Mouse (Mus musculus) liver, embryonic 14.5 days (tissue): ENCODE data around the gene Stim1. TPM values are rescaled to one million over a fixed set of nuclear protein-coding genes. Genes with fewer than 3 reads are reported as not detected.

Source experiments
- ATAC-seq: fragments of 200-750 bp; cut with Nextera tagmentation; 2 replicates; pipeline ENCODE4 v1.8.0; 2017; ENCODE audit warnings: moderate number of reproducible peaks, mild to moderate bottlenecking, moderate library complexity; ENCODE audit not compliant: insufficient read depth
- DNase-seq, 3 experiments: peaks; one replicate each; pipeline ENCODE4 v3.0.0-alpha.2; 2012 to 2013; ENCODE audit warnings: low read depth in 3 of 3, low spot score in 3 of 3
- H3K27ac ChIP-seq: fragments of 300-500 bp; sonication (generic); 2 replicates; pipeline ENCODE4 v1.5.1; 2014; ENCODE audit warnings: moderate library complexity, mild to moderate bottlenecking, control low read depth, inconsistent platforms
- H3K27me3 ChIP-seq: fragments of 300-500 bp; sonication (generic); 2 replicates; pipeline ENCODE4 v1.6.1; 2014; ENCODE audit warnings: mild to moderate bottlenecking, low read length, moderate library complexity; ENCODE audit not compliant: control insufficient read depth, insufficient read depth
- H3K36me3 ChIP-seq: fragments of 300-500 bp; sonication (generic); replicated peaks from 2 replicates; pipeline ENCODE4 v1.6.1; 2014; ENCODE audit warnings: low read depth; ENCODE audit not compliant: control insufficient read depth, insufficient read depth
- H3K4me1 ChIP-seq, 2 experiments: fragments of 200-500 bp in 1 of 2; fragments of 300-500 bp in 1 of 2; sonication (generic) in 1 of 2; replicated peaks; 2 replicates each; pipeline ENCODE4 v1.6.1; 2012 to 2014; ENCODE audit warnings: antibody characterized with exemption in 1 of 2, inconsistent platforms in 1 of 2, low read length in 1 of 2; ENCODE audit not compliant: control insufficient read depth in 2 of 2, insufficient read depth in 2 of 2
- H3K4me2 ChIP-seq: fragments of 300-500 bp; sonication (generic); 2 replicates; pipeline ENCODE4 v1.6.1; 2014; ENCODE audit warnings: low read depth, mild to moderate bottlenecking, control low read depth, moderate library complexity
- H3K4me3 ChIP-seq, 2 experiments: fragments of 200-500 bp in 1 of 2; fragments of 300-500 bp in 1 of 2; sonication (generic) in 1 of 2; 2 replicates each; pipeline ENCODE4 v1.5.1; 2012 to 2014; ENCODE audit warnings: low read depth in 2 of 2, low read length in 2 of 2, mild to moderate bottlenecking in 2 of 2, control low read depth in 1 of 2, inconsistent platforms in 1 of 2, moderate library complexity in 1 of 2; ENCODE audit not compliant: insufficient read depth in 1 of 2
- H3K9ac ChIP-seq: fragments of 300-500 bp; sonication (generic); replicated peaks from 2 replicates; pipeline ENCODE4 v1.6.1; 2014; ENCODE audit warnings: mild to moderate bottlenecking, control low read depth, moderate library complexity
- H3K9me3 ChIP-seq: fragments of 300-500 bp; sonication (generic); 2 replicates; pipeline ENCODE4 v1.6.1; 2016; ENCODE audit warnings: low read length, mixed read lengths; ENCODE audit not compliant: control insufficient read depth
- CTCF ChIP-seq: IDR thresholded peaks from 2 replicates; pipeline ENCODE4 v1.5.1; 2016; ENCODE audit warnings: antibody characterized with exemption, low read depth, control low read depth
- EP300 ChIP-seq: IDR thresholded peaks from 2 replicates; pipeline ENCODE4 v1.6.1; 2016; ENCODE audit warnings: antibody characterized with exemption, low read depth
- WGBS: fragments of 180-500 bp; shearing (Covaris S2); extraction: QIAGEN DNeasy Blood & Tissue Kit; methylation state at CpG from one replicate; pipeline ENCODE4 v1.1.7; 2014; ENCODE audit not compliant: insufficient replicate concordance; 5-methylcytosine and 5-hydroxymethylcytosine counted together
- polyA plus RNA-seq, 2 experiments: library from polyadenylated mRNA; depleted of rRNA in 1 of 2; stranded (reverse) in 1 of 2; unstranded in 1 of 2; fragments of >200 nt; fragmentation: Nextera tagmentation in 1 of 2; extraction: Ambion mirVana in 1 of 2; gene quantifications; 2 replicates each; pipeline versions ENCODE4 v1.2.1 to v1.2.3; 2012 to 2014

Stim1 gene
- polyA plus RNA-seq, 2 experiments = 7.9 to 9.3 TPM

GRCm38 (mm10) chr7:102358124-102358523, 90.5 kb downstream of the Stim1 start:
- TF ChIP-seq CTCF (no peak), EP300 (no peak)
- Histone ChIP-seq H3K9ac (no peak overlapping the region), H3K27me3 (no peaks in the 10 kb centered on the region), H3K9me3 (no peaks in the 10 kb centered on the region), H3K4me1 (no peaks in the 10 kb centered on the region), H3K36me3 (no peaks in the 10 kb centered on the region), H3K27ac (no peak overlapping the region), H3K4me2 (no peak overlapping the region), H3K4me3 (no peak overlapping the region)
- no peak for DNase-seq
- 67% methylated on average over 3 of the region's 3 CpGs for WGBS
- no peak for ATAC-seq

GRCm38 (mm10) chr7:102361297-102361696, 93.7 kb downstream of the Stim1 start:
- Histone ChIP-seq H3K36me3 (no peaks in the 10 kb centered on the region), H3K27me3 (no peaks in the 10 kb centered on the region), H3K4me2 (no peak overlapping the region), H3K9me3 (no peaks in the 10 kb centered on the region), H3K4me1 (no peaks in the 10 kb centered on the region), H3K4me3 (no peak overlapping the region), H3K27ac (no peak overlapping the region), H3K9ac (no peak overlapping the region)
- 40% methylated on average over 2 of the region's 2 CpGs for WGBS
- TF ChIP-seq EP300 (no peak), CTCF (no peak)
- DNase-seq = no peak
- ATAC-seq = no peak

- Histone ChIP-seq H3K9ac (no peak overlapping the region), H3K9me3 (no peaks in the 10 kb centered on the region), H3K4me1 (no peaks in the 10 kb centered on the region), H3K36me3 (no peaks in the 10 kb centered on the region), H3K4me3 (no peak overlapping the region), H3K4me2 (no peak overlapping the region), H3K27me3 (no peaks in the 10 kb centered on the region), H3K27ac (no peak overlapping the region)
- TF ChIP-seq EP300 (no peak), CTCF (no peak)
- 68% methylated on average over 1 of the region's 1 CpGs for WGBS
- no peak for DNase-seq
- no peak for ATAC-seq
These were observed 96.2 kb downstream of the Stim1 start for GRCm38 (mm10) chr7:102363853-102364252.

GRCm38 (mm10) chr7:102369661-102370060, 102.1 kb downstream of the Stim1 start:
- Histone ChIP-seq H3K36me3 (no peaks in the 10 kb centered on the region), H3K27me3 (no peaks in the 10 kb centered on the region), H3K4me1 (peaks cover 9 to 13% of the 10 kb centered on the region in 2 experiments), H3K9me3 (no peaks in the 10 kb centered on the region), H3K9ac (no peak overlapping the region), H3K4me3 (no peak overlapping the region), H3K4me2 (no peak overlapping the region), H3K27ac (no peak overlapping the region)
- TF ChIP-seq EP300 = no peak
- peak; percentile 34; the same call in 1 of the 2 replicates for TF ChIP-seq CTCF
- ATAC-seq = no peak
- DNase-seq = no peak
- WGBS = 49% methylated on average over 4 of the region's 4 CpGs

GRCm38 (mm10) chr7:102370526-102370925, 102.9 kb downstream of the Stim1 start:
- Histone ChIP-seq H3K4me2 (no peak overlapping the region), H3K27ac (no peak overlapping the region), H3K36me3 (no peaks in the 10 kb centered on the region), H3K9me3 (no peaks in the 10 kb centered on the region), H3K4me3 (no peak overlapping the region), H3K4me1 (peaks cover 9 to 13% of the 10 kb centered on the region in 2 experiments), H3K9ac (no peak overlapping the region), H3K27me3 (no peaks in the 10 kb centered on the region)
- WGBS = 74% methylated on average over 5 of the region's 5 CpGs
- TF ChIP-seq EP300 (no peak), CTCF (no peak)
- ATAC-seq (no peak), DNase-seq (no peak)
